Mouse (Mus musculus) ES-E14 (cell line): ENCODE data around the gene Icosl. TPM values are rescaled to one million over a fixed set of nuclear protein-coding genes. Genes with fewer than 3 reads are reported as not detected.

Experiments
- DNase-seq: peaks from one replicate; pipeline ENCODE4 v3.0.0-alpha.2; 2013; ENCODE audit warnings: low read depth, low spot score
- H3K27ac ChIP-seq: 2 replicates; pipeline ENCODE4 v1.5.1; 2012; ENCODE audit warnings: low read depth, mild to moderate bottlenecking, low read length, moderate library complexity, mixed read lengths; ENCODE audit not compliant: poor library complexity, insufficient read depth, severe bottlenecking
- H3K36me3 ChIP-seq: 2 replicates; pipeline ENCODE4 v1.6.1; 2012; ENCODE audit warnings: mild to moderate bottlenecking, low read length, moderate library complexity, mixed read lengths; ENCODE audit not compliant: control insufficient read depth, poor library complexity, insufficient read depth, severe bottlenecking
- H3K4me1 ChIP-seq, 2 experiments: fragments of 150-350 bp in 1 of 2; sonication (generic) in 1 of 2; 2 replicates each; pipeline ENCODE4 v1.6.1; 2012; ENCODE audit warnings: low read length in 2 of 2, mild to moderate bottlenecking in 1 of 2, mixed read lengths in 1 of 2; ENCODE audit not compliant: control insufficient read depth in 2 of 2, insufficient read depth in 2 of 2, poor library complexity in 1 of 2
- H3K4me3 ChIP-seq, 2 experiments: fragments of 150-350 bp in 1 of 2; sonication (generic) in 1 of 2; 2 replicates each; pipeline ENCODE4 v1.5.1; 2012; ENCODE audit warnings: low read length in 2 of 2, low read depth in 1 of 2, mild to moderate bottlenecking in 1 of 2, mixed read lengths in 1 of 2; ENCODE audit not compliant: insufficient read depth in 1 of 2, poor library complexity in 1 of 2, severe bottlenecking in 1 of 2
- H3K9ac ChIP-seq: 2 replicates; pipeline ENCODE4 v1.6.1; 2012; ENCODE audit warnings: low read depth, mild to moderate bottlenecking, low read length, mixed read lengths; ENCODE audit not compliant: poor library complexity, insufficient read depth, severe bottlenecking
- H3K9me3 ChIP-seq: fragments of 150-350 bp; sonication (generic); 2 replicates; pipeline ENCODE4 v1.6.1; 2012; ENCODE audit warnings: low read depth, mild to moderate bottlenecking, low read length; ENCODE audit not compliant: control insufficient read depth, insufficient read depth
- CHD2 ChIP-seq: IDR thresholded peaks from 2 replicates; pipeline ENCODE4 v1.6.1; 2014; ENCODE audit warnings: mild to moderate bottlenecking, low read depth, low read length, inconsistent platforms
- HCFC1 ChIP-seq: IDR thresholded peaks from 2 replicates; pipeline ENCODE4 v1.6.1; 2012; ENCODE audit warnings: low read length, inconsistent platforms, borderline replicate concordance; ENCODE audit not compliant: insufficient read depth
- MAFK ChIP-seq: IDR thresholded peaks from 2 replicates; pipeline ENCODE4 v1.6.1; 2014; ENCODE audit warnings: mild to moderate bottlenecking, low read depth, low read length, inconsistent platforms; ENCODE audit not compliant: insufficient read depth
- ZC3H11A ChIP-seq: IDR thresholded peaks from 2 replicates; pipeline ENCODE4 v1.6.1; 2012; ENCODE audit warnings: low read depth, mild to moderate bottlenecking, inconsistent platforms, low read length, borderline replicate concordance
- ZNF384 ChIP-seq: IDR thresholded peaks from 2 replicates; pipeline ENCODE4 v1.6.1; 2012; ENCODE audit warnings: low read depth, low read length, inconsistent platforms
- in situ Hi-C, 2 experiments: fragments of 600-800 bp; cut with MboI; formaldehyde crosslinking; loops; one replicate each; pipeline ENCODE4 v1.15.1; 2025; ENCODE audit warnings: low sequenced_read_pairs in 2 of 2, inconsistent platforms in 1 of 2; ENCODE audit not compliant: unreplicated experiment in 2 of 2
- total RNA-seq: library from RNA; depleted of rRNA; stranded (reverse); fragments of 300-350 nt; gene quantifications from 2 replicates; pipeline ENCODE4 v1.2.3, GENCODE M21; 2012

Gene Icosl
- total RNA-seq, 1 experiment = 30.5 TPM

GRCm38 (mm10) chr10:78031987-78032386 is 37.1 kb upstream of the Icosl start:
- in situ Hi-C loops = no loop called here
- Histone ChIP-seq H3K9me3 (no peaks in the 10 kb centered on the region), H3K27ac (no peak overlapping the region), H3K36me3 (peaks cover 36% of the 10 kb centered on the region; the same call in 1 of the 2 replicates), H3K9ac (no peak overlapping the region), H3K4me1 (peaks cover 0 to 11% of the 10 kb centered on the region in 2 experiments; a peak in 1 of 4 replicates), H3K4me3 (no peak overlapping the region)
- DNase-seq = no peak
- TF ChIP-seq HCFC1 = no peak
- TF ChIP-seq ZC3H11A = no peak
- no peak for TF ChIP-seq MAFK
- no peak for TF ChIP-seq CHD2
- TF ChIP-seq ZNF384 = no peak

GRCm38 (mm10) chr10:78037139-78037538 is 32.0 kb upstream of the Icosl start:
- DNase-seq = no peak
- in situ Hi-C loops = no loop called here
- H3K27ac ChIP-seq = peak overlapping the region; percentile 72; the same call in 1 of the 2 replicates
- H3K9me3 ChIP-seq = no peaks in the 10 kb centered on the region
- peak overlapping the region; percentile 65 to 73 for H3K4me3 ChIP-seq
- peak overlapping the region; percentile 83 for H3K9ac ChIP-seq
- H3K36me3 ChIP-seq = peaks cover 15% of the 10 kb centered on the region; the same call in 1 of the 2 replicates
- TF ChIP-seq ZC3H11A = no peak
- TF ChIP-seq CHD2 = no peak
- TF ChIP-seq HCFC1 = no peak
- no peak for TF ChIP-seq ZNF384
- no peak for TF ChIP-seq MAFK
- H3K4me1 ChIP-seq = peaks cover 3 to 29% of the 10 kb centered on the region in 2 experiments; a peak in 3 of 4 replicates

GRCm38 (mm10) chr10:78041647-78042046 is 27.5 kb upstream of the Icosl start, which contains the start of gene Dnmt3l:
TSS of gene Dnmt3l (plus strand) at chr10:78041947.
- H3K36me3 ChIP-seq = no peaks in the 10 kb centered on the region; the same call in 1 of the 2 replicates
- H3K4me1 ChIP-seq = peaks cover 3 to 39% of the 10 kb centered on the region in 2 experiments; a peak in 3 of 4 replicates
- no peak within 1 kb of the TSS; the same call in 1 of the 2 replicates for H3K9ac ChIP-seq
- TF ChIP-seq HCFC1 = no peak
- TF ChIP-seq ZNF384 = no peak
- TF ChIP-seq CHD2 = no peak
- H3K4me3 ChIP-seq = peak within 1 kb of the TSS in 1 of 2 experiments; percentile 17; a peak in 1 of 4 replicates
- in situ Hi-C loops = no loop called here
- H3K9me3 ChIP-seq = no peaks in the 10 kb centered on the region
- H3K27ac ChIP-seq = no peak within 1 kb of the TSS
- no peak for DNase-seq

GRCm38 (mm10) chr10:78042096-78042495 is 27.0 kb upstream of the Icosl start:
- TF ChIP-seq ZNF384 (no peak), CHD2 (no peak), HCFC1 (no peak), ZC3H11A (no peak), MAFK (no peak)
- in situ Hi-C loops = no loop called here
- Histone ChIP-seq H3K4me3 (no peak overlapping the region; a peak in 1 of 4 replicates), H3K27ac (no peak overlapping the region), H3K4me1 (peaks cover 3 to 42% of the 10 kb centered on the region in 2 experiments; a peak in 3 of 4 replicates), H3K9me3 (no peaks in the 10 kb centered on the region), H3K9ac (no peak overlapping the region; the same call in 1 of the 2 replicates), H3K36me3 (no peaks in the 10 kb centered on the region; the same call in 1 of the 2 replicates)
- DNase-seq = no peak
